Comparison of ENCODE assay signal across 20 mouse cellular contexts in the genomic region with DNA sequence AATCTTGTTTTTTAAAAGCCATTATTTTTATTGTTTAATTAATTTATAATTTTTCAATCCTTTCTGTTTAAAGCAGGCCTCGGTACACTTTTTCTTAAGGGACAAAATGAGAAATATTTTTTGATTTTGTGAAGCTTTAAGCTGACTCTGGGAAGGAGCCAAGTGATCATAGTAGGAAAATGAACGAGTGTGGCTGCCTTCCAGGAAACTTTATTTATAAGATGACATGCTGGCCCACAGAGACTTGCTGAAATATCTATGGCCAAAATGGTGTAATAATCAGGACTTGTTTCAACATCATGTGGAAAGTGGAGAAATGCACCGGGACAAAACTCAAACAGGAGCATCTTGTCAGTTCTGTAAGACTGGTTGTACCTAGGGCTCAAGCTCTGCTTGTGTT. TPM values are rescaled to one million over a fixed set of nuclear protein-coding genes. Genes with fewer than 3 reads are reported as not detected.
"Had no signal": no experiment of that assay in that cellular context is flagged by ENCODE, and none has a peak within 500 bp of the region (broad histone marks: within the 10 kb centered on the region; RNA-seq: fewer than 3 reads in every experiment).

No protein-coding gene starts in this region.

- H3K27ac ChIP-seq: limb, embryonic 13.5 days; liver, embryonic 14.5 days; macrophage; midbrain, embryonic 12.5 days; midbrain, embryonic 15.5 days; neural tube, embryonic 13.5 days had no signal

- H3K36me3 ChIP-seq: limb, embryonic 13.5 days; midbrain, embryonic 12.5 days; midbrain, embryonic 15.5 days; neural tube, embryonic 13.5 days had no signal

- H3K4me1 ChIP-seq: limb, embryonic 13.5 days; midbrain, embryonic 12.5 days; midbrain, embryonic 15.5 days; neural tube, embryonic 13.5 days had no signal

- H3K9ac ChIP-seq: limb, embryonic 13.5 days; liver, embryonic 14.5 days; liver, postnatal 0 days; midbrain, embryonic 12.5 days; midbrain, embryonic 15.5 days; neural tube, embryonic 13.5 days had no signal

- H3K9me3 ChIP-seq: limb, embryonic 13.5 days; midbrain, embryonic 12.5 days; midbrain, embryonic 15.5 days; neural tube, embryonic 13.5 days had no signal

- ATAC-seq: liver, postnatal 0 days; midbrain, embryonic 15.5 days had no signal

- DNase-seq: kidney, adult 11 months; kidney, adult 9 months; kidney, postnatal 14 days; kidney, postnatal 4 days; left cerebral cortex, postnatal 4 days; liver, postnatal 0 days; thymus, adult 18-20 months; thymus, postnatal 36 days had no signal

- H3K4me3 ChIP-seq: limb, embryonic 13.5 days; midbrain, embryonic 12.5 days; midbrain, embryonic 15.5 days; myocyte; neural tube, embryonic 13.5 days had no signal

- H3K4me2 ChIP-seq: limb, embryonic 13.5 days; liver, embryonic 11.5 days; midbrain, embryonic 12.5 days; midbrain, embryonic 15.5 days; neural tube, embryonic 13.5 days had no signal

RNA-seq across cellular contexts. Expression of a gene that starts 11.0 kb away (rescaled TPM):
- total RNA-seq: megakaryocyte, adult 5-6 weeks; neutrophil, adult 5-6 weeks had no signal
- polyA plus RNA-seq: liver, embryonic 11.5 days; liver, embryonic 14.5 days; liver, postnatal 0 days; macrophage; midbrain, embryonic 12.5 days; myocyte; testis, adult 2 months; urinary bladder, adult 2 months had no signal
